Mouse (Mus musculus) CH12.LX (cell line): ENCODE measurements around the gene Fn1. TPM values are rescaled to one million over a fixed set of nuclear protein-coding genes. Genes with fewer than 3 reads are reported as not detected.

ENCODE experiments used
- DNase-seq: peaks from one replicate; pipeline ENCODE4 v3.0.0-alpha.2; 2013; ENCODE audit errors: extremely low read depth
- H3K27ac ChIP-seq: 2 replicates; pipeline ENCODE4 v1.5.1; 2012; ENCODE audit warnings: low read depth, mild to moderate bottlenecking, control low read depth, moderate library complexity; ENCODE audit not compliant: insufficient read depth
- H3K27me3 ChIP-seq: replicated peaks from 2 replicates; pipeline ENCODE3; 2012; ENCODE audit warnings: inconsistent platforms
- H3K36me3 ChIP-seq, 2 experiments: replicated peaks in 1 of 2; 2 replicates each; pipeline versions ENCODE3 to v1.6.1; 2012; ENCODE audit warnings: inconsistent platforms in 1 of 2, low read length in 1 of 2, mild to moderate bottlenecking in 1 of 2, mixed read lengths in 1 of 2, moderate library complexity in 1 of 2; ENCODE audit not compliant: control insufficient read depth in 1 of 2, insufficient read depth in 1 of 2
- H3K4me1 ChIP-seq, 2 experiments: 2 replicates each; pipeline ENCODE4 v1.6.1; 2012; ENCODE audit warnings: inconsistent platforms in 1 of 2, moderate library complexity in 1 of 2; ENCODE audit not compliant: insufficient read depth in 2 of 2, control insufficient read depth in 1 of 2
- H3K4me2 ChIP-seq: 2 replicates; pipeline ENCODE4 v1.6.1; 2012; ENCODE audit warnings: low read depth, mild to moderate bottlenecking, control low read depth; ENCODE audit not compliant: poor library complexity, insufficient read depth, severe bottlenecking
- H3K4me3 ChIP-seq, 3 experiments: fragments of 150-350 bp in 1 of 3; sonication (generic) in 1 of 3; replicated peaks in 1 of 3; 2 replicates each; pipeline versions ENCODE3 to v1.5.1; 2011 to 2012; ENCODE audit warnings: low read depth in 2 of 3, low read length in 2 of 3, mild to moderate bottlenecking in 2 of 3, moderate library complexity in 2 of 3, control low read depth in 1 of 3, improper control_type of control experiment in 1 of 3, inconsistent platforms in 1 of 3, mixed read lengths in 1 of 3; ENCODE audit not compliant: poor library complexity in 1 of 3
- H3K79me2 ChIP-seq: replicated peaks from 2 replicates; pipeline ENCODE4 v1.6.1; 2012; ENCODE audit warnings: mild to moderate bottlenecking, moderate library complexity; ENCODE audit not compliant: control insufficient read depth, poor library complexity, insufficient read depth, severe bottlenecking; ENCODE audit errors: extremely low read depth
- H3K9ac ChIP-seq: 2 replicates; pipeline ENCODE4 v1.6.1; 2012; ENCODE audit warnings: low read depth, mild to moderate bottlenecking, control low read depth, moderate library complexity; ENCODE audit not compliant: insufficient read depth
- H3K9me3 ChIP-seq: replicated peaks from 2 replicates; pipeline ENCODE3; 2012; ENCODE audit warnings: low read length, inconsistent platforms, mixed read lengths
- CHD1 ChIP-seq: IDR thresholded peaks from 2 replicates; pipeline ENCODE4 v1.6.1; 2012; ENCODE audit warnings: low read depth, low read length, improper control_type of control experiment, inconsistent platforms
- CTCF ChIP-seq, 2 experiments: IDR thresholded peaks in 1 of 2; conservative IDR thresholded peaks in 1 of 2; 2 replicates each; pipeline ENCODE4 v1.5.1; 2011 to 2012; ENCODE audit warnings: low read depth in 2 of 2, low read length in 2 of 2, improper control_type of control experiment in 1 of 2, inconsistent platforms in 1 of 2, mild to moderate bottlenecking in 1 of 2, moderate library complexity in 1 of 2
- ETS1 ChIP-seq: conservative IDR thresholded peaks from 2 replicates; pipeline ENCODE4 v1.6.1; 2012; ENCODE audit warnings: low read depth, mild to moderate bottlenecking, inconsistent platforms, low read length, improper control_type of control experiment, moderate library complexity
- JUND ChIP-seq: conservative IDR thresholded peaks from 2 replicates; pipeline ENCODE4 v1.6.1; 2011; ENCODE audit warnings: low read depth, low read length, improper control_type of control experiment
- MAZ ChIP-seq: IDR thresholded peaks from 2 replicates; pipeline ENCODE4 v1.6.1; 2012; ENCODE audit warnings: low read depth, mild to moderate bottlenecking, inconsistent platforms, low read length, improper control_type of control experiment, moderate library complexity
- MEF2A ChIP-seq: IDR thresholded peaks from 2 replicates; pipeline ENCODE4 v1.6.1; 2014; ENCODE audit warnings: low read depth, mild to moderate bottlenecking, inconsistent platforms, low read length, improper control_type of control experiment, borderline replicate concordance
- MYC ChIP-seq: IDR thresholded peaks from 2 replicates; pipeline ENCODE4 v1.6.1; 2011; ENCODE audit warnings: low read depth, mild to moderate bottlenecking, improper control_type of control experiment, low read length
- NRF1 ChIP-seq: IDR thresholded peaks from 2 replicates; pipeline ENCODE4 v1.6.1; 2014; ENCODE audit warnings: low read depth, mild to moderate bottlenecking, inconsistent platforms, low read length, improper control_type of control experiment, moderate library complexity
- PAX5 ChIP-seq: IDR thresholded peaks from 2 replicates; pipeline ENCODE4 v1.6.1; 2012; ENCODE audit warnings: low read length, inconsistent platforms, mixed read lengths
- RCOR1 ChIP-seq: conservative IDR thresholded peaks from 2 replicates; pipeline ENCODE4 v1.6.1; 2012; ENCODE audit warnings: low read depth, mild to moderate bottlenecking, inconsistent platforms, low read length, improper control_type of control experiment
- SIN3A ChIP-seq: IDR thresholded peaks from 2 replicates; pipeline ENCODE4 v1.6.1; 2012; ENCODE audit warnings: low read length, improper control_type of control experiment, inconsistent platforms
- UBTF ChIP-seq: IDR thresholded peaks from 2 replicates; pipeline ENCODE4 v1.6.1; 2012; ENCODE audit warnings: low read depth, mild to moderate bottlenecking, inconsistent platforms, low read length, improper control_type of control experiment, moderate library complexity
- USF1 ChIP-seq: IDR thresholded peaks from 2 replicates; pipeline ENCODE4 v1.6.1; 2014; ENCODE audit warnings: low read depth, mild to moderate bottlenecking, inconsistent platforms, low read length, improper control_type of control experiment
- USF2 ChIP-seq: conservative IDR thresholded peaks from 2 replicates; pipeline ENCODE4 v1.6.1; 2011; ENCODE audit warnings: low read depth, low read length, improper control_type of control experiment
- ZKSCAN1 ChIP-seq: IDR thresholded peaks from 2 replicates; pipeline ENCODE4 v1.6.1; 2012; ENCODE audit warnings: low read depth, inconsistent platforms, low read length, improper control_type of control experiment, borderline replicate concordance
- ZMIZ1 ChIP-seq: IDR thresholded peaks from 2 replicates; pipeline ENCODE4 v1.6.1; 2012; ENCODE audit warnings: low read depth, mild to moderate bottlenecking, inconsistent platforms, low read length, improper control_type of control experiment
- ZNF384 ChIP-seq: IDR thresholded peaks from 2 replicates; pipeline ENCODE4 v1.6.1; 2012; ENCODE audit warnings: low read depth, low read length, improper control_type of control experiment, inconsistent platforms
- dilution Hi-C: fragments of 300-500 bp; cut with MboI; formaldehyde crosslinking; loops from 2 replicates; pipeline ENCODE4 v1.14.3; 2020; ENCODE audit warnings: low sequenced_read_pairs; ENCODE audit not compliant: extremely low pct_unique_long_range_greater_than_20kb, extremely low pct_ligation_motif_present
- in situ Hi-C: fragments of 300-500 bp; cut with MboI; formaldehyde crosslinking; loops from 3 replicates; pipeline ENCODE4 v1.14.3; 2019; ENCODE audit warnings: low sequenced_read_pairs, low pct_ligation_motif_present, low pct_unique_long_range_greater_than_20kb, mixed read lengths
- polyA plus RNA-seq: library from polyadenylated mRNA; unstranded; fragments of >175 nt; gene quantifications from 2 replicates; pipeline ENCODE4 v1.2.1, GENCODE M21; 2012; ENCODE audit warnings: low read depth; ENCODE audit not compliant: insufficient read length
- total RNA-seq, 2 experiments: library from RNA; depleted of rRNA; stranded (reverse); fragments of 300-350 nt in 1 of 2; fragments of >200 nt in 1 of 2; gene quantifications; 2 replicates each; pipeline ENCODE4 v1.2.3; 2012 to 2014

Gene Fn1
- total and polyA plus RNA-seq, 3 experiments, result 0.17 to 0.20 TPM; not detected in 1

- Histone ChIP-seq H3K27me3 (no peaks in the 10 kb centered on the region), H3K4me1 (no peaks in the 10 kb centered on the region), H3K4me3 (no peak overlapping the region), H3K79me2 (no peaks in the 10 kb centered on the region), H3K4me2 (no peak overlapping the region), H3K36me3 (no peaks in the 10 kb centered on the region), H3K9me3 (no peaks in the 10 kb centered on the region), H3K27ac (no peak overlapping the region), H3K9ac (no peak overlapping the region)
- in situ Hi-C loops, result no loop called here
- no peak for DNase-seq
- no peak for TF ChIP-seq ZMIZ1
- dilution Hi-C loops, result no loop called here
Measured at GRCm38 (mm10) chr1:71623625-71624024, 29.4 kb downstream of the Fn1 start.

GRCm38 (mm10) chr1:71621526-71621925, 31.5 kb downstream of the Fn1 start:
- DNase-seq, result no peak
- in situ Hi-C loops, result no loop called here
- no peak overlapping the region for H3K4me2 ChIP-seq
- H3K9ac ChIP-seq, result no peak overlapping the region
- no peaks in the 10 kb centered on the region for H3K36me3 ChIP-seq
- no peak overlapping the region for H3K4me3 ChIP-seq
- no peaks in the 10 kb centered on the region for H3K9me3 ChIP-seq
- no peak overlapping the region for H3K27ac ChIP-seq
- no peaks in the 10 kb centered on the region for H3K27me3 ChIP-seq
- dilution Hi-C loops, result no loop called here
- no peaks in the 10 kb centered on the region for H3K79me2 ChIP-seq
- no peaks in the 10 kb centered on the region for H3K4me1 ChIP-seq
- TF ChIP-seq MEF2A (no peak), UBTF (no peak), NRF1 (no peak), MAZ (no peak)
- TF ChIP-seq, all 38 proteins: peak for 0

GRCm38 (mm10) chr1:71614545-71615246, 38.3 kb downstream of the Fn1 start:
- in situ Hi-C loops (no loop called here), dilution Hi-C loops (no loop called here)
- Histone ChIP-seq H3K4me2 (no peak overlapping the region), H3K9ac (no peak overlapping the region), H3K36me3 (no peaks in the 10 kb centered on the region), H3K27ac (no peak overlapping the region), H3K9me3 (no peaks in the 10 kb centered on the region), H3K4me3 (no peak overlapping the region), H3K79me2 (no peaks in the 10 kb centered on the region), H3K27me3 (no peaks in the 10 kb centered on the region), H3K4me1 (no peaks in the 10 kb centered on the region)
- no peak for DNase-seq
- no peak for TF ChIP-seq ZMIZ1

DNA sequence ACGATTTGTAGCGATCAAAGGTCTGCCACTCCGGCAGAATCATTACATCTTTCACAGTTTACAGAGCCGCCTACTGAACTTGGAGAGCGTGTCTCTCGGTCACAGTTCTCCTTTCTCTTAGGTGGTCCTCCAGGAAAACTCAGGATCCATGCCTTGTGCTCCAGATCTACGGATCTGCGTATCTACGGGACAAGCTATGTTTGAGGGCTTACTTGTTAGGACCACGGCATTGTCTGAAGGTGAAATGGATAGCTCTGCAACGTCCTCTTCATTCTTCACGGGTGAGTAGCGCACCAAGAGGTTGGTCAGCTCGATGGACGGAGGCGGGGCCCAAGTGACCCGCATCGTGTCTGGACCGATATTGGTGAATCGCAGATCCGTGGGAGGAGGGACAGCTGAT, 40.7 kb downstream of the Fn1 start:
- H3K36me3 ChIP-seq, result no peaks in the 10 kb centered on the region
- TF ChIP-seq USF2 (no peak), RCOR1 (no peak), UBTF (no peak), JUND (no peak), PAX5 (no peak), NRF1 (no peak), ETS1 (no peak), ZNF384 (no peak), CTCF (conservative IDR thresholded peaks at IDR 0.05 in 1 of 2, IDR thresholded peaks at IDR 0.05 in 1 of 2; ENCODE audit: low read depth in 2 of 2, low read length in 2 of 2) (no peak), ZKSCAN1 (no peak), ZMIZ1 (no peak), SIN3A (no peak), MYC (no peak), USF1 (no peak), CHD1 (no peak)
- dilution Hi-C loops, result no loop called here

More for the DNA sequence above, 40.7 kb downstream of the Fn1 start:
- Histone ChIP-seq H3K4me1 (no peaks in the 10 kb centered on the region), H3K27me3 (no peaks in the 10 kb centered on the region), H3K4me2 (no peak overlapping the region), H3K79me2 (no peaks in the 10 kb centered on the region), H3K9me3 (no peaks in the 10 kb centered on the region), H3K4me3 (no peak overlapping the region), H3K9ac (no peak overlapping the region), H3K27ac (no peak overlapping the region)
- DNase-seq, result no peak
- in situ Hi-C loops, result no loop called here
